Mouse (Mus musculus): Measurements from ENCODE around the gene Gm21119. TPM values are rescaled to one million over a fixed set of nuclear protein-coding genes. Genes with fewer than 3 reads are reported as not detected.
"Not testable (repeated sequence)": the region's sequence is repeated elsewhere in the genome, so short reads cannot be mapped to it uniquely, and the experiment has no call there.

Gm21119 gene
- total and polyA plus RNA-seq, 3 experiments: not detected

- not testable (repeated sequence) for H3K4me1 ChIP-seq (ENCODE audit: control insufficient read depth in 1 of 2, insufficient read depth in 2 of 2, low read length in 2 of 2); H3K36me3 ChIP-seq (ENCODE audit: control insufficient read depth in 1 of 2, insufficient read depth in 2 of 2, low read length in 2 of 2); H3K4me3 ChIP-seq (ENCODE audit: control insufficient read depth in 1 of 2, insufficient read depth in 1 of 2, low read depth in 2 of 2, low read length in 2 of 2); H3K9ac ChIP-seq (ENCODE audit: control insufficient read depth, low read depth, low read length, poor library complexity, severe bottlenecking); H3K27me3 ChIP-seq (ENCODE audit: control insufficient read depth in 1 of 2, insufficient read depth in 2 of 2, low read length in 2 of 2); H3K9me3 ChIP-seq (replicated peaks; ENCODE audit: insufficient read depth, low read length); H3K79me2 ChIP-seq (ENCODE audit: control insufficient read depth, insufficient read depth, low read length, poor library complexity); DNase-seq (ENCODE audit: low read depth, low spot score); H3K27ac ChIP-seq (ENCODE audit: control insufficient read depth, low read depth, low read length)
These were observed 16.2 kb upstream of the Gm21119 start for GRCm38 (mm10) chr8:20598300-20599170.

GRCm38 (mm10) chr8:20599350-20599749 is 15.4 kb upstream of the Gm21119 start:
- not testable (repeated sequence) for H3K79me2 ChIP-seq (ENCODE audit: control insufficient read depth, insufficient read depth, low read length, poor library complexity); H3K9me3 ChIP-seq (replicated peaks; ENCODE audit: insufficient read depth, low read length); H3K4me1 ChIP-seq (ENCODE audit: control insufficient read depth in 1 of 2, insufficient read depth in 2 of 2, low read length in 2 of 2); H3K4me3 ChIP-seq (ENCODE audit: control insufficient read depth in 1 of 2, insufficient read depth in 1 of 2, low read depth in 2 of 2, low read length in 2 of 2); H3K36me3 ChIP-seq (ENCODE audit: control insufficient read depth in 1 of 2, insufficient read depth in 2 of 2, low read length in 2 of 2); H3K27ac ChIP-seq (ENCODE audit: control insufficient read depth, low read depth, low read length); H3K9ac ChIP-seq (ENCODE audit: control insufficient read depth, low read depth, low read length, poor library complexity, severe bottlenecking); H3K27me3 ChIP-seq (ENCODE audit: control insufficient read depth in 1 of 2, insufficient read depth in 2 of 2, low read length in 2 of 2)
- peak; percentile 2 for DNase-seq (ENCODE audit: low read depth, low spot score)

- not testable (repeated sequence) for H3K9me3 ChIP-seq (replicated peaks; ENCODE audit: insufficient read depth, low read length); H3K27ac ChIP-seq (ENCODE audit: control insufficient read depth, low read depth, low read length); H3K4me1 ChIP-seq (ENCODE audit: control insufficient read depth in 1 of 2, insufficient read depth in 2 of 2, low read length in 2 of 2); H3K79me2 ChIP-seq (ENCODE audit: control insufficient read depth, insufficient read depth, low read length, poor library complexity); H3K4me3 ChIP-seq (ENCODE audit: control insufficient read depth in 1 of 2, insufficient read depth in 1 of 2, low read depth in 2 of 2, low read length in 2 of 2); H3K9ac ChIP-seq (ENCODE audit: control insufficient read depth, low read depth, low read length, poor library complexity, severe bottlenecking); H3K36me3 ChIP-seq (ENCODE audit: control insufficient read depth in 1 of 2, insufficient read depth in 2 of 2, low read length in 2 of 2); H3K27me3 ChIP-seq (ENCODE audit: control insufficient read depth in 1 of 2, insufficient read depth in 2 of 2, low read length in 2 of 2); DNase-seq (ENCODE audit: low read depth, low spot score)
These were observed 3.9 kb upstream of the Gm21119 start for GRCm38 (mm10) chr8:20610856-20611255.

GRCm38 (mm10) chr8:20612721-20613120 is 2.0 kb upstream of the Gm21119 start:
- not testable (repeated sequence) for DNase-seq (ENCODE audit: low read depth, low spot score); H3K9me3 ChIP-seq (replicated peaks; ENCODE audit: insufficient read depth, low read length); H3K4me3 ChIP-seq (ENCODE audit: control insufficient read depth in 1 of 2, insufficient read depth in 1 of 2, low read depth in 2 of 2, low read length in 2 of 2); H3K9ac ChIP-seq (ENCODE audit: control insufficient read depth, low read depth, low read length, poor library complexity, severe bottlenecking); H3K27ac ChIP-seq (ENCODE audit: control insufficient read depth, low read depth, low read length); H3K79me2 ChIP-seq (ENCODE audit: control insufficient read depth, insufficient read depth, low read length, poor library complexity); H3K36me3 ChIP-seq (ENCODE audit: control insufficient read depth in 1 of 2, insufficient read depth in 2 of 2, low read length in 2 of 2); H3K27me3 ChIP-seq (ENCODE audit: control insufficient read depth in 1 of 2, insufficient read depth in 2 of 2, low read length in 2 of 2); H3K4me1 ChIP-seq (ENCODE audit: control insufficient read depth in 1 of 2, insufficient read depth in 2 of 2, low read length in 2 of 2)

GRCm38 (mm10) chr8:20630766-20631165 is 16.0 kb downstream of the Gm21119 start:
- H3K27me3 ChIP-seq (ENCODE audit: control insufficient read depth in 1 of 2, insufficient read depth in 2 of 2, low read length in 2 of 2); DNase-seq (ENCODE audit: low read depth, low spot score); H3K4me3 ChIP-seq (ENCODE audit: control insufficient read depth in 1 of 2, insufficient read depth in 1 of 2, low read depth in 2 of 2, low read length in 2 of 2); H3K9ac ChIP-seq (ENCODE audit: control insufficient read depth, low read depth, low read length, poor library complexity, severe bottlenecking); H3K4me1 ChIP-seq (ENCODE audit: control insufficient read depth in 1 of 2, insufficient read depth in 2 of 2, low read length in 2 of 2); H3K9me3 ChIP-seq (replicated peaks; ENCODE audit: insufficient read depth, low read length); H3K79me2 ChIP-seq (ENCODE audit: control insufficient read depth, insufficient read depth, low read length, poor library complexity); H3K36me3 ChIP-seq (ENCODE audit: control insufficient read depth in 1 of 2, insufficient read depth in 2 of 2, low read length in 2 of 2); H3K27ac ChIP-seq (ENCODE audit: control insufficient read depth, low read depth, low read length): not testable (repeated sequence)

- not testable (repeated sequence) for H3K4me1 ChIP-seq (ENCODE audit: control insufficient read depth in 1 of 2, insufficient read depth in 2 of 2, low read length in 2 of 2); H3K4me3 ChIP-seq (ENCODE audit: control insufficient read depth in 1 of 2, insufficient read depth in 1 of 2, low read depth in 2 of 2, low read length in 2 of 2); H3K36me3 ChIP-seq (ENCODE audit: control insufficient read depth in 1 of 2, insufficient read depth in 2 of 2, low read length in 2 of 2); H3K27me3 ChIP-seq (ENCODE audit: control insufficient read depth in 1 of 2, insufficient read depth in 2 of 2, low read length in 2 of 2); H3K9me3 ChIP-seq (replicated peaks; ENCODE audit: insufficient read depth, low read length); DNase-seq (ENCODE audit: low read depth, low spot score); H3K27ac ChIP-seq (ENCODE audit: control insufficient read depth, low read depth, low read length); H3K79me2 ChIP-seq (ENCODE audit: control insufficient read depth, insufficient read depth, low read length, poor library complexity); H3K9ac ChIP-seq (ENCODE audit: control insufficient read depth, low read depth, low read length, poor library complexity, severe bottlenecking)
These were observed 23.2 kb downstream of the Gm21119 start for GRCm38 (mm10) chr8:20637931-20638330.

- not testable (repeated sequence) for H3K27me3 ChIP-seq (ENCODE audit: control insufficient read depth in 1 of 2, insufficient read depth in 2 of 2, low read length in 2 of 2); H3K79me2 ChIP-seq (ENCODE audit: control insufficient read depth, insufficient read depth, low read length, poor library complexity); H3K36me3 ChIP-seq (ENCODE audit: control insufficient read depth in 1 of 2, insufficient read depth in 2 of 2, low read length in 2 of 2); H3K27ac ChIP-seq (ENCODE audit: control insufficient read depth, low read depth, low read length); DNase-seq (ENCODE audit: low read depth, low spot score); H3K9ac ChIP-seq (ENCODE audit: control insufficient read depth, low read depth, low read length, poor library complexity, severe bottlenecking); H3K9me3 ChIP-seq (replicated peaks; ENCODE audit: insufficient read depth, low read length); H3K4me3 ChIP-seq (ENCODE audit: control insufficient read depth in 1 of 2, insufficient read depth in 1 of 2, low read depth in 2 of 2, low read length in 2 of 2); H3K4me1 ChIP-seq (ENCODE audit: control insufficient read depth in 1 of 2, insufficient read depth in 2 of 2, low read length in 2 of 2)
These were observed 28.8 kb downstream of the Gm21119 start for GRCm38 (mm10) chr8:20643536-20643935.

All from MEL (cell line).